Mouse (Mus musculus): ENCODE results near the gene Mt2.

DNA sequence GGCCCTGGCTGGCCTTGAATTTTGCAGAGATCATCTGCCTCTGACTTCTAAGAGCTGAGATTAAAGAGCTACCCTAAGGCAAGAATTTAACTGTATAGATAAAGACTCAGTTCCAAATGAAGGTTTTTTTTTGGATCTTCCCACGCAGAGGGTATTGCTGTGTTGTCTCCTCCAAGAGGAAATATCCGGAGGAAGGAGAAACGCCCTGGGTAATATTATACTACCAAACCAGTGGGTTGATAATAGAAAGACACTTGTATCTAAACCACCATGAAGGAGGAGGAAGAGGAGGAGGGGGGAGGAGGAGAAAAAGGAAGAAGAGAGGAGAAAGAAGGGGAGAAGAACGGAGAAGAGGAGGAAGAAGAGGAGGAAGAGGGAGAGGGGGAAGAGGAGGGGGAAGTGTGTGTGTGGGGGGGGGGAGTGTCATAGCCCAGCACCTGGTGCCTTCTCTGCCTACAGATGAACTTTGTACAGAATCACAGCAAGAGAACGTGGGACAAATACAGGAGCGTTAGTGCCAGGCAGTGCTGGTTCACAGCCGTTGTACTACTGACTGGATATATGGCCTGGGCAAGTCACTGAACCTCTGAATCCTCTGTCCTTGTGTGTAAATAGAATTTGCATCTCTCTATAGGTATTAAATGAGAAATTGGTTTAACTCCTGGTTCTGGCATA lies 5.4 kb downstream of the Mt2 start:
- TF ChIP-seq CTCF (IDR thresholded peaks at IDR 0.05; ENCODE audit: control insufficient read depth, insufficient read depth, insufficient replicate concordance, low read depth, low read length) (no peak), POLR2A (IDR thresholded peaks at IDR 0.05; ENCODE audit: control insufficient read depth, low read depth, low read length) (no peak)

Measured in testis, adult 2 months (tissue).